Mouse (Mus musculus) left cerebral cortex, postnatal 14 days (tissue): Measurements from ENCODE around the gene Mrpl19. TPM values are rescaled to one million over a fixed set of nuclear protein-coding genes. Genes with fewer than 3 reads are reported as not detected.

ENCODE experiments used
- DNase-seq, 2 experiments: peaks; one replicate each; pipeline ENCODE4 v3.0.0; 2021 to 2022; ENCODE audit warnings: low spot score in 2 of 2, mixed read lengths in 1 of 2
- intact Hi-C: fragments of 180-260 bp; cut with DNase I; formaldehyde crosslinking; loops from one replicate; pipeline ENCODE4 v1.15.1; 2025
- total RNA-seq, 2 experiments: library from RNA; stranded (reverse); gene quantifications; 2 replicates each; pipeline ENCODE4 v1.2.3; 2021

Mrpl19 gene
- total RNA-seq, 2 experiments from 2014 or later, result 28.0 to 32.2 TPM

GRCm38 (mm10) chr6:81944432-81944831 is 21.3 kb downstream of the Mrpl19 start:
- intact Hi-C loops, result no loop called here
- DNase-seq, result no peak

- DNase-seq, result no peak
- intact Hi-C loops, result no loop called here
Observed at GRCm38 (mm10) chr6:81943281-81943680, 22.5 kb downstream of the Mrpl19 start.

DNA sequence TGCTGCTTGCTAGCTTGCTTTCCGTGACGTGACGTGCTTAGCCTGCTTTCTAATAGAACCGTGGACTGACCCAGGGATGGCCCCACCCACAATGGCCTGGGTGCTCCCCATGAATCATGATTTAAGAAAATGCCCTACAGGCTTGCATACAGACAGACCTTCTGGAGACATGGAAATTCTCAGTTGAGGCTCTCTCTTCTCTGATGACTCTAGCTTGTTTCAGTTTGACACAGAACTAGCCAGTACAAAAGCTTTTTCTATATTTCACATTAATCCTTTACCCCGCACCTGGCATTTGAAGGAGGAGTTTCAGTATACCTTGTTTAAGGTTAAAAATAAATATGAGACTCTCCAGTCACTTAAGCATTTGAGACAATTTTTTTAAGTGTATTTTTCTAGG is 24.0 kb downstream of the Mrpl19 start:
- intact Hi-C loops, result no loop called here
- DNase-seq, result no peak

DNA sequence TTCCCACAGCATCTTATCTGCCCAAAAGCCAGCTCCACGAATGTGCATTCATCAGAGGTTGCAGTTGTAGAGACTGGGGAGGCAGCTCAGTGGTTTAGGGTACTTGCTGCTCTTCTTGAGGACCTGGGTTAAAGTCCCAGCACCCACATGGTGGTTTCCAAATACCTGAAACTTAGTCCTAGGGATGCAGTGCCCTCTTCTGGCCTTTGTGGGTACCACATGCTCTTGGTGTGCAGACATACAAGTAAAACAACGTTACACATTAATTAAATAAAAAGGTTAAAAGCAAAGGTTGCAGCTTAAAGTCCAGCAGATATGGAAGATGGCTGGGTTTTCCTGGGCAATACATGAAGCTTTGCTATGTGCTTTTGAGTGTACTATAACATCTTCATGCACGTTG is 32.5 kb downstream of the Mrpl19 start:
- intact Hi-C loops, result no loop called here
- no peak for DNase-seq

DNA sequence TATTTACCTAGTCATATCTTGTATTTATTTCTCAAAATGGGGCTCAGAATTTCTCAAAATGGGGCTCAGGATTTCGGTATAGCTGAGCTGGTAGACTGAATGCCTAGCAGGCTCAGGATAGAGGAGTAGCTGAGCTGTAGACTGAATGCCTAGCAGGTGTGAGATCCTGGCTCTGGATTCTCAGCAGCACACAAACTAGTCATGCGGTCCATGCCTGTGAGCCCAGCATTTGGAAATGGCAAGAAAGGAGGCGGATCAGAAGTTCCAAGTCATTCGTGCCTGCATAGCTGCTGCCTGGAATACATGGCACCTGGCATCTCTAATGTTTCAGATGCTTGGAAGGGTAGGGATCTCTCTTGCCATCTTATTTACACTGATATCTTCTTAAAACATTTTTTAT is 36.4 kb downstream of the Mrpl19 start:
- intact Hi-C loops, result loop anchor here (10.0 kb wide), 1 partner anchor 95 kb away; no protein-coding TSS in a partner anchor
- no peak for DNase-seq

GRCm38 (mm10) chr6:81924304-81924703 is 41.5 kb downstream of the Mrpl19 start:
- intact Hi-C loops, result loop anchor here (10.0 kb wide), 1 partner anchor 90 kb away; no protein-coding TSS in a partner anchor
- DNase-seq, result no peak

- intact Hi-C loops, result loop anchor here (10.0 kb wide), 1 partner anchor 89 kb away; no protein-coding TSS in a partner anchor
- DNase-seq, result peak; percentile 91 to 96
Observed at GRCm38 (mm10) chr6:81923523-81924142, 42.1 kb downstream of the Mrpl19 start, which contains the start of gene Gcfc2. Gene Gcfc2 (plus strand): TSS chr6:81923669.

GRCm38 (mm10) chr6:81912177-81912576 is 53.6 kb downstream of the Mrpl19 start:
- peak; percentile 52 to 76 for DNase-seq
- intact Hi-C loops, result no loop called here

GRCm38 (mm10) chr6:81911713-81912112 is 54.0 kb downstream of the Mrpl19 start:
- intact Hi-C loops, result no loop called here
- DNase-seq, result peak in 1 of 2 experiments; percentile 26

- DNase-seq, result no peak
- intact Hi-C loops, result no loop called here
Observed at GRCm38 (mm10) chr6:81911244-81911643, 54.5 kb downstream of the Mrpl19 start.

DNA sequence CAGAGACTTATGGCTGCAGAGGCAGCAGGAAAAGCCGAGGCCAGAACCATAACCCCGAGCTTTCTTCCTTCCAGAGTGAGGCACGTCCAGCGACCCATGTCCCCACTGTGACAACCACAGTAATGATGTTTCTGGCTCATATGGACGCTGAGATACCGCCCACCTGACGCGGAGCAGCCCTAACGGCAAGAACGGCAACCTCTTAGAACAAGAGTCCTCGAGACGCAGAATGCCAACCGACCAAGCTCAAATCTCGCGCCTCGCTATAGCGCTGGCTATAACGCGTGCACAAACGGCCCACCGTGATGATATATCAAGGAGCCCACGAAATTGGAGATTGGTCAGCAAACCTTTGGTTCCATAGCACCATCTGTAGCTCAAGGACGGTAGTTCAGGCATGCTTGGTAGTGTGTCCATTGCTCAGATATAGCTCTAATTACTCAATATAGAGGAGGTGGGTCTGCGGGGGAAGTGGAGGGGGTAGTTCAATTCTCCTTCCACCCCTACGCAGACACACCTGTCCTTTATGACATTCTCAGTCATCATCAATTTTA is 55.4 kb downstream of the Mrpl19 start:
- intact Hi-C loops, result no loop called here
- DNase-seq, result no peak

Other genes with a start within 250 kb of the Mrpl19 start
- 10 to 100 TPM in 1 of 2 experiments, 1 to 10 TPM in 1; 8.9 to 12.1 TPM for gene Gcfc2, start 42.3 kb downstream of the Mrpl19 start, total RNA-seq
- 10 to 100 TPM; 14.1 to 14.8 TPM for gene Eva1a, start 75.1 kb upstream of the Mrpl19 start, total RNA-seq